Mouse (Mus musculus): Measurements from ENCODE around the gene Yipf3.

Gene Yipf3

DNA sequence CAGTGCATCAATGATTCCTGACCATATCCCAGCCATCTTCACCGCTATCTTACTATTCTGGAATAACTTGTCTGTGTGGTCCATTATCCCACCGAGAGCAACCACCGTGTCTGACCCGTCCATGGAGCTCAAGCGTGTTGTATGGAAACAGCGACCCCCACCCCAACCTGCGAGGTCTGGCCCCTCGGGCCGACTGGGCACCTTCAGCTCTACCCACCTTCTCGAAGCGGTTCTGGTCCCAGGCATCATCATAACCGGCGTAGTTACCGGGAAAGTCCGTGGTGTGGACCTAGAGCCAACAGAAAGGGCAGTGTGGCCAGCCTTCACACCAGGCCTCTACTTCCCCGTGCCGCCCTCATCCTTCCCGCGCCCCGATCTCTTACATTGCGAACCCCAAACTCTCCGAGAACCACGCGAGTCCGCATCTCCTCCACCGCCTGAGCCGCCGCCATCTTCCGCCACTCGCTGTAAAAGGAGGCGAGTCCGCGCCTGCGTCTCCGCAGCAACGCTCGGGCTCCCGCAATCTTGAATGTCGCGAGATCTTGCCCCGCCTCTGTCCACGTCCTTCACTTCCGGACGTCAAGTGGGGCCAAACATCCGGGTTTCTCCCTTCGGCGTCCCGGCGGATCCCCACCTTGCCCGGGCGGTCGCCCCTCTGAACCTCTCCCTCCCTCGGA is at the start of gene Yipf3, which contains the start of gene Polr1c:
Yipf3 (plus strand) TSS at position 569 of the 677 bp plus-strand sequence.
Polr1c (minus strand) TSS at position 543 of the 677 bp plus-strand sequence.
- DNase-seq = peak; percentile 93

DNA sequence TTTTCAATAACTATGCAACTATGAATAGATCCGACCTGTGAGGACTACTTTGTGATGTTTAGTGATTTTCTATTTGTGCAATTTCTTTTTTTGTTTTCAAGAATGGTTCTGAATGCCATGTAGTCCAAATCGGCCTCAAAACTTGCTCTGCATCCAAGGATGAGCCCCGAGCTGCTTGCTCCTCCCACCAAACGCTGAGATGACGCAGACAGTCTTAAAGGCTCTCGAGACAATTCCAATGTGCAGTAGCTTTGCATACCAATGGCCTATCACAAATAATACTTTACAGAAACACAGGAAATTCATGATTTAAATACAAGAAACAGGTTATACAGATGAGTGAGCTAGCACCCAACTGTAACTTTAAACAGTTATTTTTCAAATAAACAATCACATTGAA is 46.7 kb upstream of the Yipf3 start:
- DNase-seq = no peak

DNA sequence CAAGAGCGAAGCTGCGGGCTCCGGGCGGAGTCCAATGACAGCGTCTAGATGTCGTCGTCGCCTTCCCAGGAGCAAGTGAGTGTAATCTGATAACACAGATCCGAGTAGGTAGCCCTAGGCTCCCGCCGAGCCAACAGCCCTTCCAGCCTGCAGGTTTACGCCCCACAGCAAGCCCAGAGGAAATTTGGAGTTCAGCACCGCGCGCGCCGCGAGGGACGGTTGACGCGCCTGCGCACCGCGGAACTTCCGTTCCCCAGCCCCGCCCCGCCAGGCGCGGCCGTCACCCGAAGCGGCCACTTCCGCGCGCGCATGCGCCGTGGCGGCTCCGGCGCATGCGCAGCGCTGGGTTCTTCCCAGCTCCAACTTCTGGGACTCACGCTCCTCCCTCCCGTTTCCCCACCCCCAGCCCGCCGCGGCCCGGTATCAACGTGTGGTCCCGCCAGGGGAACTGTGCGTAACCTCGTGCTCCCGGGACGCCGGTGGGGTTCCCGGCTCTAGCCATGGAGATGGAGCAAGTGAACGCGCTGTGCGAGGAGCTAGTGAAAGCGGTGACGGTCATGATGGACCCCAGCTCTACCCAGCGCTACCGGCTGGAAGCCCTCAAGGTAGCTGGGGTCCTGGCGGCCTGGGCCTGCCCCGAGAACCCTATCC is 45.3 kb upstream of the Yipf3 start, which contains the start of the genes Polh and Xpo5:
Polh (minus strand) TSS at position 225 of the 651 bp plus-strand sequence.
Xpo5 (plus strand) TSS at position 362 of the 651 bp plus-strand sequence.
- DNase-seq = peak; percentile 93

DNA sequence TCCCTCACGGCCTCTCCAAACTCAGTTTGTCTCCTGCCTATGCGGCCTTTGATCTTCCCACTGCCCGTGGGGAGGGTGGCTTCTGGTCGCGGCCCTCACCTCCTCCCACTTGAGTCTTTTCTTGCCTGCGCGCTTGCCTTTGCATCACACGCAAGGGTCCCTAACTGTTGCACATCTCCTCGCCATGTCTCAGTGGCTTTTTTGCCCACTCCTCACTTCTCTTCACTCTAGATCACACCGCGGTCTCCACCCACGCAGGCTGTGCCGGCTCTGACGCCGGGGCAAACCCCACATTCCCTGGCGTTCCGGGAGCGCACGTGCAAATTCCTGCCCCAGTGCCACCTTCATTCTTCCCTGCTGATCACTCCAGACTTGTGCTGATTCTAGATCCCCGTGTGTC is 44.8 kb upstream of the Yipf3 start:
- no peak for DNase-seq

DNA sequence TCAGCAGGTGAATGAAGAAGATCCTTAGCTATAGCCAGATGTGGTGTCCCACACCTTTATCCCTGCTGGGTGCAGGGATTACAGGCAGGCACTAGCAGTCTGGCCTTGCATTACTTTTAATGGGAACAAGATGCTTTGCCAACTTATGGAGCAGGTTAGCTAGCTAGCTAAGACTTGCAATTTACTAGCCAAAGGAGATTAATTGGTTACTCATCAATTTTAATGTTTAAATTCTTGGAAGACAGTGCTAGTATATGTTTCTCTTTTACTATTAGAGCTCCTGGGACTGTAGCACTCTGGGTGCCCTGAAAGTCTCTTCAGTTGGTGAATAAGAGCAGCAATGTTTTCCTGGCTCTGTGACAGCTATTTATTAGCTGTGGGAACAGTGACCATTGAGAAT is 41.2 kb upstream of the Yipf3 start:
- DNase-seq = no peak

DNA sequence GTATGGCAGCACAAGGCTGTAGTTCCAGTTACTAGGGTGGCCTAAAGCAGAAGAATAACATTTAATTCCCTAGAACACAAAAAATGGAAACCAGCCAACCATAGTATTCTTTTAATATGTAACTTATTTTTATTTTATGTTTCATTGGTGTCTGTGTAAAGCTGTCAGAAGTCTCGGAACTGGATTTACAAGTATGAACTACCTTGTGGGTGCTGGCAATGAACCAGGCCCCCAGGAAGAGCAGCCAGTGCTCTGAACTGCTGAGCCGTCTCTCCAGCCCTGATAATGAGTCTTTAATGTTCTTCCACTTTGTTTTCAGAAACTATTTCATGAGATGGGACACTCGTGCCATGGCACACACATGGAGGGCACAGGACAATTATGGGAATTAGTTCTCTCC is 37.3 kb upstream of the Yipf3 start:
- no peak for DNase-seq

DNA sequence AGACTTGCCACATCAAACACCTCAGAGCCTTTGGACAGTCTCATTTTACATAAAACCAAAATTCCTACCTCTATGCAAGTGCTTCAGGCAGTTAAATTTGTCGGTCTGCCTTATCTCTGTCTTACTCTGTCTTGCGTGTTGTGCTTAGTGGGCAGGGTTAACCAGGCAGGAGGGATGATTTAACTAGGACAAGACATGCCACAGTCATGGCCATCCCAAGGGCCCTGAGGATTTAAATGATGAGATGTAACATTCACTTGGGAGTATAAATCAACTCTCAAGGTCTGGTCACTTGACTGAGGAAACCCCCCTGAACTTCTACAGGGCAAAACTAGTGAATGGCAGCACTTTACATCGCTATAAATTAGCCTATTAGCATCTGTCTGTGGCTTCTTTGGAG is 26.3 kb upstream of the Yipf3 start:
- DNase-seq = no peak

DNA sequence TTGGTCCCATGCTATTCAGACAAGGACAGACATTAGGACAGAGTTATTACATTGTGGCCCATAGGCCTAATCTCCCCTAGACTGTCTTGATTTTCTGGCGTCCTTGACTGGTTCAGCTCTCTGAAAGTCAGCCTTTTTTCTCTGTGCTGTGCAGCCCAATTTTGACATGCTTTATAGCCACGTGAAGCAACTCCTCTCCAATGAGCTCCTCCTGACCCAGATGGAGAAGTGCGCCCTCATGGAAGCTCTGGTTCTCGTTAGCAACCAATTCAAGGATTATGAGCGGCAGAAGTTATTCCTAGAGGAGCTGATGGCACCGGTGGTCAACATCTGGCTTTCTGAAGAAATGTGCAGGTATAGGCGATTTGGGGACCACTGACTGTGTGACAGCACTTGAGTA is 20.3 kb upstream of the Yipf3 start:
- DNase-seq = no peak

DNA sequence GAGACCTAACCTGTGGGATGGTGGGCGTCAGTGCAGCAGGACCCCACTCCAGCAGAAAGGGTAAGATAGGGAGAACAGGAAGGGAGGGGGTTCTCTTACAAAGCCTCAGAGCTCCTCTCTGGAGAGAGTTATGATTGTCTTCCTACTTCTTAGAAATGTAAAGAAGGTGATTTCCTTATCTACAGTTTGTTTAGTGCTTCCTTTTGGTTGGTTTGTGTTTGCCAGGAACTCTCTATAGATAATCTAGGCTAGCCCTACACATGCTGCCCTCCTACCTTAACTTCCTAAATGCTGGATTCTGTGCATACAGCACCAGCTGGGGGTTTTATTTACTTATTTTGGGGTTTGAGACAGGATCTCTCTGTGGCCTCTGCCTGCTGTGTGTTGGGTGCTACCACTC is 11.8 kb upstream of the Yipf3 start:
- DNase-seq = no peak

DNA sequence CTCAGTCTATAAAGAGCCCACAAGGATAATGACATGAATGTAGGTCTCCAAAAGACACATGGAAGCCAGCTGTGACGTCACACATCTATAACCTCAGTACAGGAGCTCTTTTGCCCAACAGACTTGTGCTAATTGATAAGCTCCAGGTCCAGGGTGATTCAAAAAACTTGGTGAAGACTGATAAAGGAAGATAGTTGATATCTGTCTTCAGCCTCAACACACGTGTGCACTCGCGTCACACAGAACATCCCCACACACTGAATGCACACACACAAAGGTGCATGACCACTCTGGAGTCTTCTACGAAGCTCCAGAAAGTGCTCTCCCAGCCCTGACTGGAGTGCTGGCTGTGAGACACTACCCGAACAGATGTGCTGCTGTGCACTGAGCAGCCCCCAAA is 10.8 kb upstream of the Yipf3 start:
- no peak for DNase-seq

DNA sequence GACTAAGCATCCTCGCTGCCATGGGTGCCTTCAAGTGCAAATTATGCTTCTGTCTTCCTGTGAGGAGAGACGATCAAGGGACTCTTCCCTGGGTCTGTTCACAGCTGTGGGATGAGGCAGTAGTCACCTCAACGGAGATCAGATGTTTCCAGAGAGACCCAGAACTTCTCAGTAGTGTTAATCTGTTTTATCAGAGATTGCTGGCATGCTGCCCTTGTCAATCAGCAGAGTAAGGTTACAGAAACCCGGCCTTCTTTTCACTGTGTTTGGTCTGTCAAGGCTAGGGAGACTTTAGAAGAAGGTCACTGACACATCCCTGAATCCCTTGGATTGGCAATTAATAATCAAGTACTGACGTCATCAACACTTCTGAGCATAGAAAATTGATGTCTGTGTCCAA is 10.4 kb upstream of the Yipf3 start:
- DNase-seq = no peak

DNA sequence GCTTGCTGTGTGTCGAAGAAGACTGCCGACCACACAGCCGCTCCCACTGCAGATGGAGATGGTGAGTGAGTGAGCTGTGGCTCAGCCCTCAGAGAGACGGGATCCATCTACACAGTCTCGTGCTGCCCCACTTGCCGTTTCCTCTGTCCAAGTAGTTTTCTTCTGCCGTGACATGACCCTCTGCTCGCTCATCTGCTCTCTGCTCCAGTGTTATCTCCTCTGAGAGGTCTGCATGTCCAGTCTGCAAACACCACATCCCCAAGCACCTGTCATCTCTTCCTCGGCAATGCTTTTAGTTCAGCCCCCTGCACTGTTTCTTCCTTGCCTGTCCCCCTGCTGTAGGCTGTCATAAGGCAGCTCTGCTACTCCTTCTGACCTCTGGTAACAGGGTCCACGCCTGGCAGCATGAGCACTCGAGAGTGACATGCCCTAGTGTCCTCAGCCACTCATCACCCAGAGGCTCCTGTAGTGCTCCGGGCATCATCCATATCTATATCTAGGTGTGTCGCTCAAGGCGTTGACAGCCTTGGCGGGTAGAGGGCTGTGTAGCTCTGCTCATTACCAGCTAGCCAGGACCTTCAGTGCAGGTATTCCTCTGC is 8.3 kb upstream of the Yipf3 start:
- DNase-seq = no peak

DNA sequence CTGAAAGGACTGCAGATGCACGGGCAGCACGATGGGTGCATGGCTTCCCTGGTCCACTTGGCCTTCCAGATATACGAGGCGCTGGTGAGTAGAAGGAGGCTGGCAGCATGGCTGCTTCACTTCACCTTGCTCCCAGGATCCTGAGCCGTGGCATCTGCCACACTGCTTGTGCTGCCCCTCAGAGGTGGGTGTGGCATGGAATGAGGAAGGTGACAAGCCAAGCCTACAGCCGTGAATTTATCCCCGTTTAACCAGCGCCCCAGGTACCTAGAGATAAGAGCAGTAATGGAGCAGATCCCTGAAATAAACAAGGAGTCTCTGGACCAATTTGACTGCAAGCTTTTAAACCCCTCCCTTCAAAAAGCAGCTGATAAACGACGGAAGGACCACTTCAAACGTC is 6.4 kb upstream of the Yipf3 start:
- no peak for DNase-seq

DNA sequence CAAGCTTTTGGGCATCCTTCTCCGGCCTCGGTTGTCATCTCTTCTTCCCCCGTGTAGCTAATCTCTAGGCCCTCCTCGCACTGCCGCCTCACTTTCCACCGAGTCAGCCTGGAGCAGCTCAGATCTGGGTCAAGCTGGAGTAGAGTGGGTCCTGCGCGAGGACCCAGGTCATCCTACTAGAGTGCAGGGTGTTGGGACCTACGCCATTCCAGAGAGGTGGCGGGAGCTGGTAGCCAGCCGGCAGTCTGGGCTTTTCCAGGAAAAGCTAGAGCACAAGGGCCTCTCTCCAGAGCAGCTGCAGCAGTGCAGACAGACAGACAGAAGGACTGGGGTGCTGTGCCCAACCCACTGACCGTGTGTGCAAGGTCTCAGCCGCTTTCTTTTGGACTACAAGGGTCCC is 5.6 kb upstream of the Yipf3 start:
- no peak for DNase-seq

DNA sequence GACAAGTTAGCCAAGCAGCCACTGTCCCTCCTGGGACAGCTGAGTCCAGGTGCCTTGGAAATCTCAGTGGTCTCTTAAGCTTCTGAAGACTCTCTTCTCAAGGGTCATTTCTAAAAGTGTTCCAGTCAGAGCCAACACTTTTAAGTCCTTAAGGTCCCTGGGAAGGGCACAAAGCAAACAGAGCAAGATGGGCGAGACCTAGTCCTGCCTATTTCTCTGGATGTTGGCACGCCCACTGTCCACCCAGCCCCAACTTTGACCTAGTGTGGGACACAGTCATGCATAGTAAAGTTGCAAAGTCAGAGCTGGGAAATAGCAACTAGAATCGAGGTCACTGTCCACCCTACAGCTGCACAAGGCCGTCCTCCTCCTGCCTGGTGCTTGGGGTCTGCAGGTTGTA is 4.9 kb upstream of the Yipf3 start:
- DNase-seq = no peak

DNA sequence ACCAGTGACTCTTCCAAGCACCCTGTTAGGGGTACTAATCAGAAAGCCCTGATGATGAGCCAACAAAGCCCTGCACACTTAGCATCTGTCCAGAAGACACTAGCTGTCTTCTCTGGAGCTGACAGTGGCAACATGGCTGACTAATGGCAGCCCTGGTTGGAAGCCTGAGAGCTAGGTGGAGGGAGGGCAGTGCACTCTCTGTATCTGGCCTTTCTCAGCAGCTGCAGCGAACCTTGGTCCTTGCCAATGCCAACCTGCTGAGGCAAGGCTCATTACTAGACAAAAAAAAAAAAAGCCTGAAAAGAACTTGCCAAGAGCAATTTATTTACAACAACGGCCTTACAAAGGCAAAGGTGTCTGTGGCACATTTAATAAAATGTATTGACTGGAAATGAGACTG is 4.3 kb upstream of the Yipf3 start:
- no peak for DNase-seq

DNA sequence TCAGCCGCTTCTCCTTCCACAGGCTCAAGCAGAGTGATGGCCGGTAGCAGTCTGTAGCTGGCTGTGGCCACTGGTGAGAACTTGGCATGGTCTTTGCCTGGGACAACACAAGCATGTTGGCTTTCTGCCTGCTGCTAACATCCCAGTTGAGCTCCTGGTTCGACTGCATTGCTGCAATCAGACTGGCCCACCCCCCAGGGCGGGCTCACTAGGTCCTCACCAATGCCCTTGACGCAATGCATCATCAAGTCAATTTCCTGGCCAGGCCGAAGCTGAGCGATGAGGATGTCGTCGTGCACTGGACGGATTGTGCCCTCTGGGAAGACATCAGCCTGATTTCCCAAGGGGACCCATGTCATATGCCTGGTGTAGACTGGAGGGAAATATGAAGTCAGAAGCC is 3.3 kb upstream of the Yipf3 start:
- no peak for DNase-seq

DNA sequence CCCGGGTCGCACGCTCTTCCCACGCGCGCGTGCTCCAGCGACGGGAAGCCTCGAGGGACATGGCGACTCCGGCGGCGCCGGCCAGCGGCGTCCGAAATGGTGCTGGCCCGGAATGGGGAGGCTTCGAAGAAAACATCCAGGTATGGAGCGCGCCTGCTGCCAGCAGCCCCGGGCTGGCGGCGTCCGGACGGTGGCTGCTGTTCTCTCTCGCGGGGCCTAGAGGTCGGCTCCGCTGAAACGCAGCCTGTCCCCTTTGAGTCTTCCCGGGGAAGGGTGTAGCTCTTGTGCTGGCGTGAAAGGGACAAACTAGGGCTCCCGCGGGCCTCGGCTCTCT is 276 bp downstream of the Yipf3 start:
- no peak for DNase-seq

DNA sequence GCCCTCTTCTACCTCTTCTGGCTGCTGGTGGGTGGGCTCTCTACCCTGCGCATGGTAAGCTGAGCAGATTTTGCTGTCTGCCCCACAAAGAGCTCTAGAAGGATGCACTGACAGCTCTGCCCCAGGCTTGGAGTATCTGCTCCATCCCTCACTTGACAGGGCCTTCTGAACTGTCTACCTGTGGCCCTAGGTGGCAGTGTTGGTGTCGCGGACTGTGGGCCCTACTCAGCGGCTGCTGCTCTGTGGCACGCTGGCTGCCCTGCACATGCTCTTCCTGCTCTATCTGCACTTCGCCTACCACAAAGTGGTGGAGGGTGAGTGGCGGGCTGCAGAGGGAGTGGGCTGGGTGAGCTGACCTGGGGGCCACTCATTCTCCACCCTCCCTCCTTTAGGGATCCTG is 3.3 kb downstream of the Yipf3 start:
- no peak for DNase-seq

DNA sequence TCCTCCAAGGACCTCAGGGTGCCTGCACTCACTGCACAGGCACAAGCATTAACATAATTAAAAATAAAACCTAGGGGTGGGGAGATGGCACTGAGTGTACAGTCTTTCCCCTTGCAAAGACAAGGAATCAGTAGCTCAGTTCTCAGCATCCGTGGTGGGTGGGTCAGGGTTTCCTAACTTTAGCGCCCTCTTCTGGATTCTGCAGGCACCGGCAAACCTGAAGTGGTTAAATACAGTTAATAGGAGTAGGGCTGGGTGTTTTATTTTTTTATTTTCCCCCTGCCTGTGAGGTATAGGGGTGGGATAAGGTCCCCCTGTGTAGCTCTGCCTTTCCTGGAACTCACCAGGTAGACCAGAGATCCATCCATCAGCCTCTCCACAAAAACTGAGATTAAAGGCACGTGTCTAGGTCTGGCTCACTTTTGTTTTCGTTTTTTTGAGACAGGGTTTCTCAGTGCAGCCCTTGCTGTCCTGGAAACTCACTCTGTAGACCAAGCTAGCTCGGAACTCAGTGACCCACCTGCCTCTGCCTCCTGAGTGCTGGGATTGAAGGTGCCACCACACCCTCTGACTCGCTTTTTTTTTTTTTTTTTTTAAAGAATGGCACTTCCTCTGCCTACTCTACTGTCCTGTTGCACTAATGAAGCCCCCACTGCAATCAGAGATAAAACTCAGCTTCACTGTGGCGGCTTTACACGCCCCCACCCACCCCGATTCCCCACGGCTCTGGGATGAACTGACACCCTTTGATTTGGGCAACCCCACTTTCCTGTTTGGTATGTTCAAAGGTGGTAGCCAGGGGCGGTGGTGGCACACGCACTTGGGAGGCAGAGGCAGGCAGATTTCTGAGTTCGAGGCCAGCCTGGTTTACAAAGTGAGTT is 4.9 kb downstream of the Yipf3 start:
- no peak for DNase-seq

DNA sequence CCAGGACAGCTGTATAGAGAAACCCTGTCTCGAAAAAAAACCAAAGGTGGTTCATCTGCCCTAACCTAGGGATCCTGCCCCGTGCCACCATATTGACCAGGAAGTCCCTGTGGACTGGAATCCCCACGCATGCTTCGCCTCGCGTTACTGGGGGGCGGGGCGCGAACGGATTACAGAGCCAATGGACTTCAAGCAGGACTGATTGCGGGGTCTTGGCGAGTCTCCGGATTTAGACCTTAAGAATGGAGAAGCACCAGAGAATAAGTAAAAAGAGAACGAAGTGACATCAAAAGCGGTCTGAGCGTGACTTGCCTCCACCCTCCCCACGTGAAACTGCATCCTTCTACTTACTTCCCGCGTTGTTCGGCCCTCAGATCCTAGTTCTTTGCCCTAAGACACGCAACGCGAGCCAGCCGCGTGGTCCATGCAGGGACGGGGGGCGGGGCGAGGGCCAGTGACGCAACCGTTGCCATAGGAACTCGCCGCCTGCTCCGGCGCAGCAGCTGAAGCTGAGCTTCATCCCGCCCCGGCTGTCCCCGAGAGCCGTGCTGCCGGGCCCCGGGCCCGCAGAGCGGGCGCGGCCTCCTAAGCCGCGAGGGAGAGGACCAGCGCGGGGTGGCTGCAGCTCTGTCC is 5.7 kb downstream of the Yipf3 start, which contains the start of gene Lrrc73:
Lrrc73 (plus strand) TSS at position 80 of the 633 bp plus-strand sequence.
- peak; percentile 86 for DNase-seq

DNA sequence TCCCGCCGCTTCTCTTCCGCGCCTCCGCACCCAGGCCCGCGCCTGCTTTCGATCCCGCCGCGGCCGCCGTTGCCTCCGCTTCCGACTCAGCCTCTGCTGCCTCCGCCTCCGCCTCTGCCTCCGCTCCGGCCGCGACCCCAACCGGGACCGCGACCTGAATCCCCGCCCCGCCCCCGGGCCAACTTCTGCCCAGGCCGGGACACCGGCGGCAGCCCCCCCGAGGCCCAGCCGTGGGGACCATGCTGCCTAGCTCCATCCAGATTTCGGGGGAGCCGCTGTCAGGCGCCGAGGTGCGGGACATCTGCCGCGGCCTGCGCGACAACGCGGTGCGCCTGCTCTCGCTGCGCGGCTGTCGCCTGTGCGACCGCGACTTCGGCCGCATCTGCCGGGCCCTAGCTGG is 6.2 kb downstream of the Yipf3 start:
- no peak for DNase-seq

DNA sequence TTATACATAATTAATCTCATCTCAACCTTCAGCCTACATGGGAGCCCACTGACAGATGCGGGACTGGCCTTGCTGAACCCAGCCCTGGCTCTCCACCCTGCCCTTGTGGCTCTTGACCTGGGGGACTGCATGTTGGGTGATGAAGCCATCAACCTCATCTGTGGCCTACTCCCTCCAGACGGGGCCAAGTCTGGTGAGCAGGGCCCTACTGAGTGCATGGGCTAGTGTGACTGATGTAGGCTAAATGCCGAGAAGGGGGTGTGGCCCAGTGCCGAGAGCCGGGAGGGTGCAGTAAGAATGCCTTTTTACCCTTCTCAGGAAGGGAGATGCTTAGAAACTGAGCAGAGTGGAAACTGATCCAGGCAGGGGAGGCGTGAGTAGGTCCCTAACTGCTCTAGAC is 7.3 kb downstream of the Yipf3 start:
- no peak for DNase-seq

Data from cerebellum, adult 11 months (tissue).